Mouse (Mus musculus): ENCODE results near the gene Susd1.

Susd1 gene

GRCm38 (mm10) chr4:59437990-59438854 lies at the start of gene Susd1:
Gene Susd1 (minus strand): TSS chr4:59438633.
- peak; percentile 58 for DNase-seq (ENCODE audit: low read depth, low spot score)

GRCm38 (mm10) chr4:59471306-59471705 lies 32.9 kb upstream of the Susd1 start:
- DNase-seq (ENCODE audit: low read depth, low spot score): no peak

GRCm38 (mm10) chr4:59465449-59465848 lies 27.0 kb upstream of the Susd1 start:
- DNase-seq (ENCODE audit: low read depth, low spot score): no peak

- DNase-seq (ENCODE audit: low read depth, low spot score): no peak
Measured at GRCm38 (mm10) chr4:59464661-59465060, 26.2 kb upstream of the Susd1 start.

GRCm38 (mm10) chr4:59462494-59462893 lies 24.1 kb upstream of the Susd1 start:
- no peak for DNase-seq (ENCODE audit: low read depth, low spot score)

- no peak for DNase-seq (ENCODE audit: low read depth, low spot score)
Measured at GRCm38 (mm10) chr4:59461116-59461727, 22.8 kb upstream of the Susd1 start.

GRCm38 (mm10) chr4:59459216-59459955 lies 21.0 kb upstream of the Susd1 start:
- no peak for DNase-seq (ENCODE audit: low read depth, low spot score)

GRCm38 (mm10) chr4:59457941-59458340 lies 19.5 kb upstream of the Susd1 start:
- no peak for DNase-seq (ENCODE audit: low read depth, low spot score)

GRCm38 (mm10) chr4:59457091-59457490 lies 18.7 kb upstream of the Susd1 start:
- DNase-seq (ENCODE audit: low read depth, low spot score): no peak

GRCm38 (mm10) chr4:59455465-59455864 lies 17.0 kb upstream of the Susd1 start:
- no peak for DNase-seq (ENCODE audit: low read depth, low spot score)

GRCm38 (mm10) chr4:59454046-59454445 lies 15.6 kb upstream of the Susd1 start:
- no peak for DNase-seq (ENCODE audit: low read depth, low spot score)

- DNase-seq (ENCODE audit: low read depth, low spot score): no peak
Measured at GRCm38 (mm10) chr4:59452503-59452933, 14.1 kb upstream of the Susd1 start.

GRCm38 (mm10) chr4:59450906-59451305 lies 12.5 kb upstream of the Susd1 start:
- DNase-seq (ENCODE audit: low read depth, low spot score): no peak

GRCm38 (mm10) chr4:59450234-59450854 lies 11.9 kb upstream of the Susd1 start:
- DNase-seq (ENCODE audit: low read depth, low spot score): no peak

GRCm38 (mm10) chr4:59447296-59447695 lies 8.9 kb upstream of the Susd1 start:
- no peak for DNase-seq (ENCODE audit: low read depth, low spot score)

- peak; percentile 13 for DNase-seq (ENCODE audit: low read depth, low spot score)
Measured at GRCm38 (mm10) chr4:59445516-59445915, 7.1 kb upstream of the Susd1 start.

GRCm38 (mm10) chr4:59444994-59445393 lies 6.6 kb upstream of the Susd1 start:
- DNase-seq (ENCODE audit: low read depth, low spot score): no peak

- DNase-seq (ENCODE audit: low read depth, low spot score): no peak
Measured at GRCm38 (mm10) chr4:59444085-59444484, 5.7 kb upstream of the Susd1 start.

GRCm38 (mm10) chr4:59441265-59441664 lies 2.8 kb upstream of the Susd1 start:
- DNase-seq (ENCODE audit: low read depth, low spot score): no peak

- DNase-seq (ENCODE audit: low read depth, low spot score): no peak
Measured at GRCm38 (mm10) chr4:59439960-59440359, 1.5 kb upstream of the Susd1 start.

GRCm38 (mm10) chr4:59439041-59439440 lies 608 bp upstream of the Susd1 start:
- DNase-seq (ENCODE audit: low read depth, low spot score): no peak

GRCm38 (mm10) chr4:59435951-59436350 lies 2.5 kb downstream of the Susd1 start:
- no peak for DNase-seq (ENCODE audit: low read depth, low spot score)

All from CD4-positive helper T cell, adult 2 months (primary cell).